Mouse (Mus musculus) hindbrain, embryonic 16.5 days (tissue): ENCODE data around the gene Rmdn2. TPM values are rescaled to one million over a fixed set of nuclear protein-coding genes. Genes with fewer than 3 reads are reported as not detected.
A peak's percentile ranks its signal among the peaks of the same experiment; 100 is the strongest.

ENCODE experiments used
- ATAC-seq: fragments of 200-750 bp; cut with Nextera tagmentation; 2 replicates; pipeline ENCODE4 v1.8.0; 2017; ENCODE audit warnings: moderate TSS enrichment, moderate library complexity
- H3K27ac ChIP-seq: fragments of 300-500 bp; sonication (generic); 2 replicates; pipeline ENCODE4 v1.5.1; 2014; ENCODE audit warnings: low read depth, mild to moderate bottlenecking, control low read depth, low read length, moderate library complexity
- H3K27me3 ChIP-seq: fragments of 300-500 bp; sonication (generic); replicated peaks from 2 replicates; pipeline ENCODE4 v1.6.1; 2014; ENCODE audit warnings: low read length; ENCODE audit not compliant: control insufficient read depth, insufficient read depth
- H3K36me3 ChIP-seq: fragments of 300-500 bp; sonication (generic); 2 replicates; pipeline ENCODE4 v1.6.1; 2014; ENCODE audit warnings: mild to moderate bottlenecking, low read length, moderate library complexity, mixed read lengths; ENCODE audit not compliant: control insufficient read depth, insufficient read depth
- H3K4me1 ChIP-seq: fragments of 300-500 bp; sonication (generic); 2 replicates; pipeline ENCODE4 v1.6.1; 2014; ENCODE audit warnings: low read depth, low read length; ENCODE audit not compliant: control insufficient read depth, insufficient read depth
- H3K4me2 ChIP-seq: fragments of 300-500 bp; sonication (generic); 2 replicates; pipeline ENCODE4 v1.6.1; 2014; ENCODE audit warnings: mild to moderate bottlenecking, low read length, control low read depth, moderate library complexity
- H3K4me3 ChIP-seq: fragments of 300-500 bp; sonication (generic); 2 replicates; pipeline ENCODE4 v1.5.1; 2014; ENCODE audit warnings: mild to moderate bottlenecking, low read length, control low read depth, moderate library complexity
- H3K9ac ChIP-seq: fragments of 300-500 bp; sonication (generic); 2 replicates; pipeline ENCODE4 v1.6.1; 2014; ENCODE audit warnings: low read depth, mild to moderate bottlenecking, control low read depth, low read length, moderate library complexity
- H3K9me3 ChIP-seq: fragments of 300-500 bp; sonication (generic); 2 replicates; pipeline ENCODE4 v1.6.1; 2014; ENCODE audit warnings: mild to moderate bottlenecking, low read length, moderate library complexity; ENCODE audit not compliant: control insufficient read depth
- WGBS: fragments of 180-500 bp; shearing (Covaris S2); extraction: QIAGEN DNeasy Blood & Tissue Kit; methylation state at CpG from one replicate; pipeline ENCODE4 v1.1.7; 2014; 5-methylcytosine and 5-hydroxymethylcytosine counted together
- polyA plus RNA-seq: library from polyadenylated mRNA; unstranded; fragments of >200 nt; fragmentation: Nextera tagmentation; extraction: Ambion mirVana; gene quantifications from 2 replicates; pipeline ENCODE4 v1.2.1, GENCODE M21; 2015

Gene Rmdn2
- polyA plus RNA-seq, 1 experiment from 2014 or later, result 9.6 TPM

- 80% methylated on average over 9 of the region's 9 CpGs for WGBS
- no peaks in the 10 kb centered on the region for H3K36me3 ChIP-seq
Observed at GRCm38 (mm10) chr17:79610163-79610755, 1.4 kb upstream of the Rmdn2 start.

GRCm38 (mm10) chr17:79614691-79615588, 3.3 kb downstream of the Rmdn2 start:
- peak overlapping the region; percentile 97 for H3K9ac ChIP-seq
- peak; percentile 96 for ATAC-seq
- H3K4me3 ChIP-seq, result peak overlapping the region; percentile 88
- H3K36me3 ChIP-seq, result no peaks in the 10 kb centered on the region
- no peaks in the 10 kb centered on the region; the same call in 1 of the 2 replicates for H3K4me1 ChIP-seq
- no peaks in the 10 kb centered on the region for H3K9me3 ChIP-seq
- H3K4me2 ChIP-seq, result peak overlapping the region; percentile 93
- H3K27ac ChIP-seq, result peak overlapping the region; percentile 87
- 4% methylated on average over 24 of the region's 57 CpGs for WGBS
- no peaks in the 10 kb centered on the region for H3K27me3 ChIP-seq

More at GRCm38 (mm10) chr17:79610163-79610755, 1.4 kb upstream of the Rmdn2 start:
- ATAC-seq, result no peak
- H3K4me3 ChIP-seq, result no peak overlapping the region
- H3K27ac ChIP-seq, result no peak overlapping the region
- no peaks in the 10 kb centered on the region; the same call in 1 of the 2 replicates for H3K4me1 ChIP-seq
- no peaks in the 10 kb centered on the region for H3K27me3 ChIP-seq
- no peak overlapping the region for H3K9ac ChIP-seq
- no peak overlapping the region for H3K4me2 ChIP-seq
- H3K9me3 ChIP-seq, result no peaks in the 10 kb centered on the region

DNA sequence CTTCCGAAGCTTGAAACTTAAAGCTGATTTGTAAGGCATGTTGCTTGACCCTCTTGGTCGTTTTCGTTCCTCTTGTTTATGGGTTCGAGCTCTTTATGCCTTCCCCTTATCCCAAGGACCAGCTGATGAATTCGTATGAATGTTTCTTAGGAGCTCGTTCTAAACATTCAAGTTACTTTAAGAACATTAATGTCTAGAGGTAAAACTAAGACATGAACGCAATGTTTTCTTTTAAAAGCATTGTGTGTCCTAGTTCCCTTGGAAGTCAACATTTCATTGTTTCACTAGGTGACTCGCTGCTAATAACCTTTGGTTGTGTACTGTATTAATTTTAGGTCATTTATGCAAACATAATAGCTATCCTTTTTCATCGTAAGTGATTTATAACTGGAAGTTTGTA, 4.2 kb downstream of the Rmdn2 start:
- peak overlapping the region; percentile 93 for H3K4me2 ChIP-seq
- peak overlapping the region; percentile 88 for H3K4me3 ChIP-seq
- no peak overlapping the region for H3K27ac ChIP-seq
- no peaks in the 10 kb centered on the region; the same call in 1 of the 2 replicates for H3K4me1 ChIP-seq
- H3K36me3 ChIP-seq, result no peaks in the 10 kb centered on the region
- H3K9ac ChIP-seq, result no peak overlapping the region
- H3K9me3 ChIP-seq, result no peaks in the 10 kb centered on the region
- no peak for ATAC-seq
- 89% methylated on average over 9 of the region's 9 CpGs for WGBS
- H3K27me3 ChIP-seq, result no peaks in the 10 kb centered on the region

DNA sequence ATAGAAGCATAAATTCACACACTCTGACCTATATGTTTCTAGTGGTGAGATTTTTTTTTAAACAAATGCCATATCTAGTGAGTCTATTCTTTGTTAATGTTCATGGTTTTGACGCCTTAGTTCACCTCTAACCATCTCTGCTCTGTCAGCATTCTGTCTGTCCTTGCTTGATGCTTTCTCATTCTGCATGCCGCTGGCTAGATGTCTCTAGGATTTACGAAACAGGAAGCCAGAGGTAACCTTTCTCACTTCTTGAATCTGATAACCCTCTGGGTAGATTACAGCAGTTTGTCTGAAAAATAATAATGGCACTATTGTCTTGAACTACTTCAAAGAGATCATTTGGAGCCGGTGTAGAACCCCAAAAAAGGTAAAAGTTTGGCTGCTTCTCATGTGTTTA, 5.0 kb downstream of the Rmdn2 start:
- Histone ChIP-seq H3K27ac (no peak overlapping the region), H3K9ac (no peak overlapping the region), H3K27me3 (no peaks in the 10 kb centered on the region), H3K9me3 (no peaks in the 10 kb centered on the region), H3K4me3 (no peak overlapping the region), H3K4me1 (no peaks in the 10 kb centered on the region; the same call in 1 of the 2 replicates), H3K36me3 (no peaks in the 10 kb centered on the region), H3K4me2 (no peak overlapping the region)
- no peak for ATAC-seq
- 87% methylated on average over 4 of the region's 4 CpGs for whole genome bisulfite sequencing

DNA sequence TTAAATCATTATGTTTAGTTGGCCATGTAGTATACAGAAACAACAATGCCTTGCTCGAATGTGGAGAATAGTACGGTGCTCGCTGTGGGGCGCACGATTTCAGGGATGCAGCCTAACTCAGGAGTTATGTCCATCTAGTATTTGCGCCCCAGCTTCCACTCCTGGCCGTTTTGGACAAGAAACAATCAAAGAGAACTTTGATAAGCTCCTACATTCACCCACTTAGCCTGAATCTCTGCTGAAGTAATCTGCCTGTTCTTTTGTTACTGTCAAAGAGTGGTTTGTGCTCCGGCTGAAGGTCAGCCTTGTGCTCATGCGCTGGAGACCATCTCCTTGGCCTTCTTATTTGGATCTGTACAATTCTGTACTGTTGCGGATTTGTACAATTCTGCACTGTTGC, 6.8 kb downstream of the Rmdn2 start:
- H3K27me3 ChIP-seq, result no peaks in the 10 kb centered on the region
- no peak overlapping the region for H3K9ac ChIP-seq
- H3K36me3 ChIP-seq, result no peaks in the 10 kb centered on the region
- no peak for ATAC-seq
- no peaks in the 10 kb centered on the region for H3K9me3 ChIP-seq
- H3K27ac ChIP-seq, result no peak overlapping the region
- H3K4me1 ChIP-seq, result no peaks in the 10 kb centered on the region; the same call in 1 of the 2 replicates
- 86% methylated on average over 10 of the region's 10 CpGs for WGBS
- no peak overlapping the region for H3K4me2 ChIP-seq
- H3K4me3 ChIP-seq, result no peak overlapping the region

GRCm38 (mm10) chr17:79618984-79619383, 7.3 kb downstream of the Rmdn2 start:
- H3K9ac ChIP-seq, result no peak overlapping the region
- H3K9me3 ChIP-seq, result no peaks in the 10 kb centered on the region
- no peak for ATAC-seq
- H3K4me2 ChIP-seq, result no peak overlapping the region
- 90% methylated on average over 5 of the region's 5 CpGs for WGBS
- H3K27me3 ChIP-seq, result no peaks in the 10 kb centered on the region
- H3K36me3 ChIP-seq, result no peaks in the 10 kb centered on the region
- H3K27ac ChIP-seq, result no peak overlapping the region
- H3K4me3 ChIP-seq, result no peak overlapping the region
- H3K4me1 ChIP-seq, result no peaks in the 10 kb centered on the region; the same call in 1 of the 2 replicates

- H3K9ac ChIP-seq, result no peak overlapping the region
- WGBS, result 97% methylated on average over 6 of the region's 6 CpGs
- H3K27me3 ChIP-seq, result no peaks in the 10 kb centered on the region
- no peak overlapping the region for H3K4me3 ChIP-seq
- no peaks in the 10 kb centered on the region for H3K4me1 ChIP-seq
- no peaks in the 10 kb centered on the region for H3K9me3 ChIP-seq
- H3K27ac ChIP-seq, result no peak overlapping the region
- no peaks in the 10 kb centered on the region for H3K36me3 ChIP-seq
- no peak for ATAC-seq
- no peak overlapping the region for H3K4me2 ChIP-seq
Observed at GRCm38 (mm10) chr17:79622050-79622449, 10.4 kb downstream of the Rmdn2 start.

- H3K4me2 ChIP-seq, result no peak overlapping the region
- H3K9me3 ChIP-seq, result no peaks in the 10 kb centered on the region
- no peak overlapping the region for H3K9ac ChIP-seq
- ATAC-seq, result no peak
- H3K4me3 ChIP-seq, result no peak overlapping the region
- H3K27me3 ChIP-seq, result no peaks in the 10 kb centered on the region
- no peaks in the 10 kb centered on the region for H3K4me1 ChIP-seq
- H3K36me3 ChIP-seq, result no peaks in the 10 kb centered on the region
- 89% methylated on average over 7 of the region's 7 CpGs for WGBS
- H3K27ac ChIP-seq, result no peak overlapping the region
Observed at GRCm38 (mm10) chr17:79622574-79622973, 10.9 kb downstream of the Rmdn2 start.

DNA sequence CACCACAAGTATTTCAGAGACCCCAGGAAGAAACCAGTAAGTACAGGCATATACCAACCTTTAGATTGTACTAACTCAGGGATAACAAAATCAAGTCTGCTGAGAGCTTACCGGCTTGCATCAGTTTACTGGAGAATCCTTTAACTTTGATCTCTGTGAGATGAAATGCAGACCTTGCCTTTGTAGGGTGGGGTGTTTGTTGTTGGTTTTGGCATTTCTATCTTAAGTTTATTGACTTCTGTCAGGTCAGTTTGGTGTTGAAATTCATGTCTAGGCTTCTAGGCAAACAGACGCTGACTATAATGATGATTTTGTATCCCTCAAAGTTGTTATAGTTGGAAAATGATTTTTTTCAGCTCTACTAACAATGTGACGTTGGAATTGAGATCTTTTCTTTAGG, 12.2 kb downstream of the Rmdn2 start:
- H3K27ac ChIP-seq, result no peak overlapping the region
- no peaks in the 10 kb centered on the region for H3K4me1 ChIP-seq
- no peak overlapping the region for H3K4me2 ChIP-seq
- no peak for ATAC-seq
- no peaks in the 10 kb centered on the region for H3K27me3 ChIP-seq
- H3K9me3 ChIP-seq, result no peaks in the 10 kb centered on the region
- H3K36me3 ChIP-seq, result no peaks in the 10 kb centered on the region
- WGBS, result 86% methylated on average over 3 of the region's 3 CpGs
- no peak overlapping the region for H3K9ac ChIP-seq
- H3K4me3 ChIP-seq, result no peak overlapping the region
